Mouse (Mus musculus): ENCODE measurements around the gene Crip3.

Crip3 gene

GRCm38 (mm10) chr17:46455110-46455691 is 26.5 kb downstream of the Crip3 start:
- peak in 1 of 2 experiments; percentile 32 for DNase-seq (ENCODE audit: low spot score in 2 of 2)

DNA sequence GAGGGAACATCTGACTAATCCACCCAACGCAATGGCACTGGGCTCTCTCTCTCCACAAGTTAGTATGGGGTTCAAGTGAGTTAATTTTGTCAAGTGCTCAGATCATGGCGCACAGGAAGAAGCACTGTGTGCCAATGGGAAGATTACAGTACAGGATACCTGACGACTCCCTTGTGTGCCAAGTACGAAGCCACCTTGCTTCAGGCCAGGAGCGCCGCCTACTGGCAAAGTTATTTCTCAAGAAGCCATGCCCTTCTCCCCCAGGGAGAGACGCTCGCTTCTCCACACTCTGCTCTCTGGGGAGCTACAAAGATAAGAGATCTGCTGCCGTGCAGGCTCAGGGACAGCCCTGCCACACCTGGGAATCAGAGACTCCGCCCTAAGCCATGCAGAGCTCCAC is 29.1 kb downstream of the Crip3 start:
- peak in 1 of 2 experiments; percentile 59 for DNase-seq (ENCODE audit: low spot score in 2 of 2)

DNA sequence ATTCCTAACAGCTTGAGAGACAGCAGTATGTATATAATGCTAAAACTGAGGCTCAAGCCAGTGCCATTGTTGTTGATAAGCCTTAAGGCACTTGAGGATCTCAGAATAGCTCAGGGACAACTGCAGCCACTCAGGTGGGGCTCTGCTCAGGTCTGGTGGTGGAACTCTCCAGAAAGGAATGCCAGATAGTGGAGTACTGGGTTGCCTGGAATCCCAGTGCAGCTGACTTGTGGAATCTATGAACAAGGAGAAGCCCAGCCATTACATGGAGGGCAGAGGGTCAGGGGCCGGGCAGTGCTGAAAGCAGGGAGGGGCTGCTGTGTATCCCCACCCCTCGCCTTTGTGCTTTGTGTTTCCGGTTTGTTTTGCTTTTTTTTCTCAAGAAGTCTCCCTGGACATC is 29.7 kb downstream of the Crip3 start:
- DNase-seq (ENCODE audit: low spot score in 2 of 2): no peak

DNA sequence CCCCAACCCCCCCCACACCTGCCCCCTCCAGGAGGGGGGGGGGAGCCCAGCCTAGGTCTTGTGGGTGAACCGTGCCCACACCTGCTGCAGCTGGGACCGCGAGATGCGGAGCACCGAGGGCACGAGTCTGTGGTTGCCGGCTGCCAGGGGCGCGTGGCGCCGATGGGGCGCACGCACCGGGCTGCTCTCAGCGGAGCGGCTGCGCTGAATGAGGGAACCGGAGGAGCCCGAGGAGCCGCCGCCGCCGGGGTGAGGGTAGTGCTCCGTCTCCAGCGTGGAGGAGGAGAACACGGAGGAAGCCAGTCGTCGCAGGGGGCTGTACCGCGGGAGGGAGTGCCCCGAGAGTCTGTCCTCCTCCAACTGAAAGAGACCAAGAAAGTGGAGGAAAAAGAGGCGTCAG is 31.9 kb downstream of the Crip3 start:
- peak; percentile 39 to 41 for DNase-seq (ENCODE audit: low spot score in 2 of 2)

DNA sequence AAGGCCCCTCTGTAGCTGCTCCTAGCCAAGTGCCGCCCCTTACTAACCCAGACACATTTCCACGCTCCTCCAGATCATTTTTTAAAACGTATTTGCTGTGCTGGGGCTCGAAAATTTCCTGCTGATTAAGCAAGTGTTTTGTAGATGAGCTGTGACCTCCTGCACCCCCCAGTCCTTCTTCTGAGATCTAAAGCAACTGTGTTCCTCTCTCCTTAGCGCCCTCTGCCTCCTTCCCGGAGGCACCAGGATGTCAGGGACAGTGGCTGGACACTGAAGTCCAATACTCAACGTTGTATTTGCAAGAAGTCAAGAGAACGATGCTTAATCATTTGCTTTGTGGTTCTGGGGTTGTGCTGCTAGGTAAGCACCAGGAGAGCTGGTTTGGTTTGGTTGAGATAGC is 32.6 kb downstream of the Crip3 start:
- no peak for DNase-seq (ENCODE audit: low spot score in 2 of 2)

- no peak for DNase-seq (ENCODE audit: low spot score in 2 of 2)
Measured at GRCm38 (mm10) chr17:46462226-46462625, 33.5 kb downstream of the Crip3 start.

GRCm38 (mm10) chr17:46467830-46468229 is 39.1 kb downstream of the Crip3 start:
- DNase-seq (ENCODE audit: low spot score in 2 of 2): no peak

GRCm38 (mm10) chr17:46476601-46477000 is 47.9 kb downstream of the Crip3 start:
- DNase-seq (ENCODE audit: low spot score in 2 of 2): peak; percentile 54 to 69

- no peak for DNase-seq (ENCODE audit: low spot score in 2 of 2)
Measured at GRCm38 (mm10) chr17:46477286-46477685, 48.6 kb downstream of the Crip3 start.
